Mouse (Mus musculus) embryo, embryonic 9.5 days (tissue): ENCODE data around the gene Btbd3.
"Not testable (repeated sequence)": the region's sequence is repeated elsewhere in the genome, so short reads cannot be mapped to it uniquely, and the experiment has no call there.

Experiments used
- DNase-seq: peaks from one replicate; pipeline ENCODE4 v3.0.0-alpha.2; 2017; ENCODE audit errors: extremely low spot score

The Btbd3 gene

GRCm38 (mm10) chr2:138279641-138280040 lies 23.3 kb downstream of the Btbd3 start:
- no peak for DNase-seq

- DNase-seq: no peak
These were observed 23.9 kb downstream of the Btbd3 start for GRCm38 (mm10) chr2:138280225-138280711.

- no peak for DNase-seq
These were observed 25.3 kb downstream of the Btbd3 start for GRCm38 (mm10) chr2:138281550-138282201.

GRCm38 (mm10) chr2:138283372-138283771 lies 27.0 kb downstream of the Btbd3 start:
- no peak for DNase-seq

GRCm38 (mm10) chr2:138283856-138284255 lies 27.5 kb downstream of the Btbd3 start:
- no peak for DNase-seq

- DNase-seq: no peak
These were observed 29.4 kb downstream of the Btbd3 start for GRCm38 (mm10) chr2:138285811-138286210.

- no peak for DNase-seq
These were observed 33.8 kb downstream of the Btbd3 start for GRCm38 (mm10) chr2:138290154-138290553.

GRCm38 (mm10) chr2:138294286-138294685 lies 37.9 kb downstream of the Btbd3 start:
- DNase-seq: no peak

- DNase-seq: no peak
These were observed 49.9 kb downstream of the Btbd3 start for GRCm38 (mm10) chr2:138306236-138306635.

- DNase-seq: no peak
These were observed 59.3 kb downstream of the Btbd3 start for GRCm38 (mm10) chr2:138315644-138316043.

GRCm38 (mm10) chr2:138320408-138320807 lies 64.0 kb downstream of the Btbd3 start:
- DNase-seq: no peak

- no peak for DNase-seq
These were observed 64.7 kb downstream of the Btbd3 start for GRCm38 (mm10) chr2:138321041-138321481.

GRCm38 (mm10) chr2:138322270-138323114 lies 66.1 kb downstream of the Btbd3 start:
- no peak for DNase-seq

- DNase-seq: no peak
These were observed 70.0 kb downstream of the Btbd3 start for GRCm38 (mm10) chr2:138326367-138326766.

- not testable (repeated sequence) for DNase-seq
These were observed 77.8 kb downstream of the Btbd3 start for GRCm38 (mm10) chr2:138334198-138334597.

GRCm38 (mm10) chr2:138337886-138338494 lies 81.6 kb downstream of the Btbd3 start:
- DNase-seq: no peak

GRCm38 (mm10) chr2:138338524-138338923 lies 82.2 kb downstream of the Btbd3 start:
- no peak for DNase-seq

- no peak for DNase-seq
These were observed 99.0 kb downstream of the Btbd3 start for GRCm38 (mm10) chr2:138355366-138355765.

GRCm38 (mm10) chr2:138362474-138362873 lies 106.1 kb downstream of the Btbd3 start:
- peak; percentile 8 for DNase-seq

GRCm38 (mm10) chr2:138365391-138365790 lies 109.0 kb downstream of the Btbd3 start:
- DNase-seq: no peak

GRCm38 (mm10) chr2:138374556-138374955 lies 118.2 kb downstream of the Btbd3 start:
- no peak for DNase-seq

- DNase-seq: no peak
These were observed 122.5 kb downstream of the Btbd3 start for GRCm38 (mm10) chr2:138378855-138379254.
